Mouse (Mus musculus) cortical plate, adult 2 months (tissue): Measurements from ENCODE around the gene Msh5. TPM values are rescaled to one million over a fixed set of nuclear protein-coding genes. Genes with fewer than 3 reads are reported as not detected.

Experiments
- H3K27ac ChIP-seq: fragments of 200-500 bp; 2 replicates; pipeline ENCODE4 v1.5.1; 2012; ENCODE audit warnings: low read length, control low read depth, inconsistent platforms; ENCODE audit not compliant: insufficient read depth
- H3K4me1 ChIP-seq: fragments of 200-500 bp; 2 replicates; pipeline ENCODE4 v1.6.1; 2011; ENCODE audit warnings: low read length; ENCODE audit not compliant: control insufficient read depth, insufficient read depth
- H3K4me3 ChIP-seq: fragments of 200-500 bp; 2 replicates; pipeline ENCODE4 v1.5.1; 2011; ENCODE audit warnings: mild to moderate bottlenecking, low read length, control low read depth; ENCODE audit not compliant: insufficient read depth
- CTCF ChIP-seq: fragments of 200-500 bp; IDR thresholded peaks from 2 replicates; pipeline ENCODE4 v1.5.1; 2011; ENCODE audit warnings: mild to moderate bottlenecking, control low read depth, low read length; ENCODE audit not compliant: insufficient read depth; ENCODE audit errors: extremely low read depth
- POLR2A ChIP-seq: fragments of 200-500 bp; IDR thresholded peaks from 2 replicates; pipeline ENCODE4 v1.6.1; 2011; ENCODE audit warnings: mild to moderate bottlenecking, low read length, control low read depth; ENCODE audit not compliant: insufficient read depth; ENCODE audit errors: extremely low read depth
- polyA plus RNA-seq: library from polyadenylated mRNA; depleted of rRNA; stranded (reverse); fragments of >200 nt; gene quantifications from 2 replicates; pipeline ENCODE4 v1.2.3, GENCODE M21; 2012

The Msh5 gene
- polyA plus RNA-seq, 1 experiment = 0.58 TPM

GRCm38 (mm10) chr17:35024691-35025488 is 21.7 kb downstream of the Msh5 start:
- Histone ChIP-seq H3K4me3 (no peak overlapping the region), H3K27ac (no peak overlapping the region), H3K4me1 (no peaks in the 10 kb centered on the region; the same call in 1 of the 2 replicates)
- TF ChIP-seq CTCF = no peak

GRCm38 (mm10) chr17:35024261-35024660 is 22.3 kb downstream of the Msh5 start:
- H3K4me3 ChIP-seq = no peak overlapping the region
- no peak overlapping the region for H3K27ac ChIP-seq
- TF ChIP-seq CTCF (no peak), POLR2A (no peak)
- H3K4me1 ChIP-seq = no peaks in the 10 kb centered on the region

DNA sequence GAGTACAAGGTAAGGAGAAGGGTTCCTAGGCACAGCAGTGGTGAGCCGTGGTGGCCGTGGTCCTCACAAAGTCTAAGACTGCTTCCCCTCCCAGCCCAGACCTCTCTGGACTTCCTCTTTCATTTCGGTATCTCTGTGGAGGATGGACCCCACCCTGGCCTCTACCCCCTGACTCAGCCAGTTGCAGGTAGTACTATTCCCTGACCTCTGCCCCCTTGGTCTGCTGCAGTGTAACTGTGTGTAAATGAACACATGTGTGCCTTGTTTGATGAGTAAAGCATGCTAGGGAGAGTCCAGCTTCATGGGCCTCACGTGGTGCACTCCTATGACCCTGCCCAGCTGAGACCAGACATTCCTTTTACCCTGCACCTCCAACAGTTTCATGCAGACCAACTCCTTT is 22.8 kb downstream of the Msh5 start:
- H3K27ac ChIP-seq = no peak overlapping the region
- TF ChIP-seq POLR2A = no peak
- no peak overlapping the region for H3K4me3 ChIP-seq
- H3K4me1 ChIP-seq = no peaks in the 10 kb centered on the region

DNA sequence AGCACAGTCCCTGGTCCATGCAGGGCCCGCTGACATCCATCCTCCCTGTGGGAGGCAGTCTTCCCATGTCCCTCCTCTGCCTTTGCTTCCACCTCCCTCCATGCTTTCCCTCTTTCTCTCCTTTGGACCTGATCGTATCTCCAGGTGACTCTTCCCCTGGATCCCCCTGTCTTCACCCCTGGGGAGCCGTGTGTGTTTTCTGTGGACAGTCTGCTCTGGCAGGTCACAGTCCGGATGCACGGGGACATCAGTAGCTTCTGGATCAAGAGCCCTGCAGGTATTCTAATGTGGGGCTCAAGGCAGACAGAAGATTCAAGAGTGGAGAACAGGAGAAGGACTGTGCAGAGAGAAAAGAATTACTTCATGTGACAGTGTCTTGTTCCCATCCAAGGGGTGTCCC is 23.3 kb downstream of the Msh5 start:
- H3K4me3 ChIP-seq = no peak overlapping the region
- H3K27ac ChIP-seq = no peak overlapping the region
- no peaks in the 10 kb centered on the region for H3K4me1 ChIP-seq
- TF ChIP-seq POLR2A (no peak), CTCF (no peak)

DNA sequence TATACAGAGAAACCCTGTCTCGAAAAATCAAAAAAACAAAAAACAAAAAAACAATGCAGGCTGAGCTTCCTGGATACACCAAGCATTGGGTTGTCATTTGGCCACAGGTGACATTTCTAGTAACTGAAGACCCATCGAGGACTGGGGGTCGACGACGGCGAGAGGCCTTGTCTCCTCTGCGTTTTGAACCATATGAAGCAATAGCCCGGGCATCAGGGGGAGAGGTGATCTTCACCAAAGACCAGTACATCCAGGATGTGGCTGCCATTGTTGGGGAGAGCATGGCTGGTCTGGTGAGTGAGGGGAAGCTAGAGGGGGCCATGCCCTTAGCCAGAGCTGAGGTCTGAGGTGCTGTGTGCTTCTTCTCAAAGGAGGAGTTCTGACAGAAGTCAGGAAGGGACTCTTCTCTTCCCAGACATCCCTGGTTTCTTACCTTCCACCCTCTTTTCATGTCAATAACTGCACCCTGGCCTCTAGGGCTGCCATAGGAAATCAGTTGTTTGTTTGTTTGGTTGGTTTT is 23.9 kb downstream of the Msh5 start:
- no peak overlapping the region for H3K4me3 ChIP-seq
- TF ChIP-seq POLR2A (no peak), CTCF (no peak)
- H3K4me1 ChIP-seq = no peaks in the 10 kb centered on the region
- no peak overlapping the region for H3K27ac ChIP-seq

GRCm38 (mm10) chr17:35021842-35022477 is 24.6 kb downstream of the Msh5 start:
- Histone ChIP-seq H3K4me3 (no peak overlapping the region), H3K4me1 (no peaks in the 10 kb centered on the region), H3K27ac (no peak overlapping the region)
- TF ChIP-seq POLR2A (no peak), CTCF (no peak)

- TF ChIP-seq CTCF = peak; percentile 93
- TF ChIP-seq POLR2A = no peak
- no peak overlapping the region; the same call in 1 of the 2 replicates for H3K4me3 ChIP-seq
- H3K27ac ChIP-seq = no peak overlapping the region
- no peaks in the 10 kb centered on the region for H3K4me1 ChIP-seq
Observed at GRCm38 (mm10) chr17:35021163-35021808, 25.3 kb downstream of the Msh5 start.

- no peak overlapping the region for H3K4me3 ChIP-seq
Observed at GRCm38 (mm10) chr17:35020551-35020950, 26.0 kb downstream of the Msh5 start.

GRCm38 (mm10) chr17:35019894-35020293 is 26.7 kb downstream of the Msh5 start:
- Histone ChIP-seq H3K4me1 (no peaks in the 10 kb centered on the region), H3K27ac (no peak overlapping the region), H3K4me3 (no peak overlapping the region)
- TF ChIP-seq CTCF (no peak), POLR2A (no peak)

More at GRCm38 (mm10) chr17:35020551-35020950, 26.0 kb downstream of the Msh5 start:
- no peaks in the 10 kb centered on the region for H3K4me1 ChIP-seq
- H3K27ac ChIP-seq = no peak overlapping the region
- TF ChIP-seq POLR2A (no peak), CTCF (no peak)
